Mouse (Mus musculus): Measurements from ENCODE around the gene Bmp3.

DNA sequence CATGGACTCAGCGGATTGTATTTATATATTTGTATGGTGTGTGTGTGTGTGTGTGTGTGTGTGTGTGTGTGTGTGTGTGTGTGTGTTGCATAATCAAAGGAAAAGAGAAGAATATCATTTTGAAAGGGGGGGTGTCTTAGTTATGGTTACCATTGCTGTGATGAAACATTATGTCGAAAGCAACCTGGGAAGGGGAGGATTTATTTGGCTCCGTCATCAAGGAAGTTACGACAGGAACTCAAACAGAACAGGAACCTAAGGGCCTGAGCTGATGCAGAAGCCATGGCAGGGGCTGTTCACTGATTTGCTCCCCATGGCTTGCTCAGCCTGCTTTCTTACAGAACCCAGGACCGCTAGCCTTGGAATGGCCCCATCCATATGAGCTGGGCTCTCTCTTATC is 10.9 kb downstream of the Bmp3 start:
- TF ChIP-seq HCFC1 (IDR thresholded peaks at IDR 0.05; ENCODE audit: borderline replicate concordance, insufficient read depth, low read length) (no peak), CHD2 (IDR thresholded peaks at IDR 0.05; ENCODE audit: low read depth, low read length) (no peak), MAFK (IDR thresholded peaks at IDR 0.05; ENCODE audit: insufficient read depth, low read depth, low read length) (no peak), ZC3H11A (IDR thresholded peaks at IDR 0.05; ENCODE audit: borderline replicate concordance, low read depth, low read length) (no peak), ZNF384 (IDR thresholded peaks at IDR 0.05; ENCODE audit: low read depth, low read length) (no peak)
